Comparison of ENCODE assay signal across 8 mouse cellular contexts in the genomic region with DNA sequence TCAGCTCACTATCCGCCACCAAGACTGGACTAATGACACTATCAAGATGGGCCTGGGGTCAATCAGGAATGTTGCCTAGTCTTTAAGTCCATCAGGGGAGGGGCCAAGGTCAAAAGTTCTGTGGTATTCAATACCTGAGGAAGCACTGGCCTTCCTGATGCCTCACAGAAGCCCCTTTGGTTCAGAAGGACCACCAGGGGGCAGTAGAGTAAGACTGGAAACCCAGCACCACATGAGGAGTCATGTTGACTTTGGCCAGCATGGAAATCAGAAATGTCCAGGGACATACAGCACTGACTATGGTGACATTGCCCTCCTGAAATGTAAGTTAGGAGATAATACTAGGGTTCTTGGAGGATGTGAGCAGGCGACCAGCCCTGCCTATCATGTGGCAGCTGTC. TPM values are rescaled to one million over a fixed set of nuclear protein-coding genes. Genes with fewer than 3 reads are reported as not detected.
A peak's percentile ranks its signal among the peaks of the same experiment; 100 is the strongest.
DNase-seq lines count a peak whose midpoint lies in the region; ATAC-seq and TF ChIP-seq lines count a peak whose summit lies in the region.
"Had no signal": no experiment of that assay in that cellular context is flagged by ENCODE, and none has a peak within 500 bp of the region (broad histone marks: within the 10 kb centered on the region; RNA-seq: fewer than 3 reads in every experiment).

No protein-coding gene starts in this region.

- H3K4me3 ChIP-seq in E14TG2a.4 (replicated peaks; ENCODE audit: low read length) = no peak overlapping the region
- H3K4me3 ChIP-seq in limb, embryonic 11.5 days (ENCODE audit: low read depth, low read length) = no peak overlapping the region
- H3K4me3 ChIP-seq: limb, embryonic 15.5 days had no signal

- peak; percentile 14 for DNase-seq in kidney, adult 18-20 months
- DNase-seq in kidney, adult 11 months = no peak
- DNase-seq in NIH3T3 (ENCODE audit: low read depth) = peak; percentile 56
- peak; percentile 44 for DNase-seq in limb, embryonic 11.5 days (ENCODE audit: low spot score)
- DNase-seq in testis, postnatal 14 days (ENCODE audit: low spot score) = no peak
- DNase-seq in layer of hippocampus, adult 18-20 months (ENCODE audit: low spot score in 2 of 2) = no peak

- no peaks in the 10 kb centered on the region for H3K36me3 ChIP-seq in E14TG2a.4 (ENCODE audit: insufficient read depth, low read length)
- no peaks in the 10 kb centered on the region for H3K36me3 ChIP-seq in limb, embryonic 11.5 days (ENCODE audit: control insufficient read depth, insufficient read depth, low read length)
- H3K36me3 ChIP-seq: limb, embryonic 15.5 days had no signal

- peak; percentile 65 for TF ChIP-seq CTCF in E14TG2a.4 (conservative IDR thresholded peaks at IDR 0.05; ENCODE audit: low read length)

- WGBS in limb, embryonic 11.5 days = 63% methylated on average over 2 of the region's 2 CpGs

- H3K4me1 ChIP-seq in E14TG2a.4 (replicated peaks; ENCODE audit: low read depth, low read length) = peaks cover 7% of the 10 kb centered on the region; the same call in 1 of the 2 replicates
- H3K4me1 ChIP-seq in limb, embryonic 11.5 days (ENCODE audit: control insufficient read depth, insufficient read depth, low read length) = no peaks in the 10 kb centered on the region

- no peaks in the 10 kb centered on the region for H3K9me3 ChIP-seq in E14TG2a.4 (ENCODE audit: low read length)
- no peaks in the 10 kb centered on the region for H3K9me3 ChIP-seq in limb, embryonic 11.5 days (ENCODE audit: control insufficient read depth, low read length)
- H3K9me3 ChIP-seq: limb, embryonic 15.5 days had no signal

- no peak overlapping the region for H3K27ac ChIP-seq in limb, embryonic 11.5 days (replicated peaks; ENCODE audit: low read depth, low read length)
- H3K27ac ChIP-seq: limb, embryonic 15.5 days had no signal

- H3K9ac ChIP-seq in limb, embryonic 11.5 days (ENCODE audit: low read length) = no peak overlapping the region
- H3K9ac ChIP-seq: limb, embryonic 15.5 days had no signal

- peaks cover 6% of the 10 kb centered on the region; the same call in 1 of the 2 replicates for H3K27me3 ChIP-seq in E14TG2a.4 (ENCODE audit: insufficient read depth, low read length)
- H3K27me3 ChIP-seq in limb, embryonic 11.5 days (ENCODE audit: control insufficient read depth, insufficient read depth, low read length) = no peaks in the 10 kb centered on the region

- no peak for ATAC-seq in limb, embryonic 11.5 days (ENCODE audit: insufficient number of reproducible peaks, low FRiP score, low TSS enrichment, low read depth)

- H3K4me2 ChIP-seq in limb, embryonic 11.5 days (ENCODE audit: low read depth, severe bottlenecking) = no peak overlapping the region
- H3K4me2 ChIP-seq: limb, embryonic 15.5 days had no signal

RNA-seq across cellular contexts. Expression of gene Gata5, which starts 16.2 kb away (rescaled TPM):
- 0.13 and 0.29 TPM in 2 replicates for polyA plus RNA-seq in limb, embryonic 11.5 days (2014; fragmentation: Nextera tagmentation; extraction: Ambion mirVana)
- not detected for total RNA-seq in layer of hippocampus, adult 18-20 months (2021)
- polyA plus RNA-seq: limb, embryonic 15.5 days had no signal

Comparison
In these comparisons a context has a peak if more than half of its experiments do, and no peak if none do; other contexts are left out.
1. DNase-seq: peak in kidney, adult 18-20 months (single experiment), NIH3T3 (single experiment) and limb, embryonic 11.5 days (single experiment); none in kidney, adult 11 months (single experiment), testis, postnatal 14 days (single experiment) and layer of hippocampus, adult 18-20 months (0 of 2).